Mouse (Mus musculus): ENCODE results near the gene Rrp1b. TPM values are rescaled to one million over a fixed set of nuclear protein-coding genes. Genes with fewer than 3 reads are reported as not detected.
"Not testable (repeated sequence)": the region's sequence is repeated elsewhere in the genome, so short reads cannot be mapped to it uniquely, and the experiment has no call there.

Gene Rrp1b
- total RNA-seq, 1 experiment from 2014 or later, result 54.7 TPM

GRCm38 (mm10) chr17:32106358-32106757 lies 70.5 kb downstream of the Rrp1b start:
- ATAC-seq (replicated peaks in 1 of 2; ENCODE audit: insufficient read depth in 1 of 2, low FRiP score in 2 of 2, low TSS enrichment in 1 of 2, low read depth in 1 of 2, poor library complexity in 2 of 2, severe bottlenecking in 2 of 2), result no peak

DNA sequence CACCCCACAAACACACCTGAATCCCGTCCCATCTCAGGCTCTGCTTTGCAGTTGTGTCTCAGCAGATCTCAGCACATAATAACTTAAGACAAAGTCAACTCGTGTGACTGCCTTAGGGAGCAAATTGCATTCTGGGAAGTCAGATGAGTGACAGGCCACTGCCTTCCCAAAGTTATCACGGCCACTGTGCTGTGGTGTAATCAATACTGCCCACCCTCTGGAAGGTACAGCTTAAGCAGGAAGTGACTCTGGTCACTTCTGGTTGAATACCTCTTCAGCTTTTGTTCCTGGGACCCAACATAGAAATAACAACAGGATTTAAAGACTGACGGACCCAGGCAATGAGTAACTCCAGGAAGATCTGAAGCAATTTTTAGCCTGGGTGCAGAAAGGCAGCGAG lies 72.0 kb downstream of the Rrp1b start:
- no peak for ATAC-seq (replicated peaks in 1 of 2; ENCODE audit: insufficient read depth in 1 of 2, low FRiP score in 2 of 2, low TSS enrichment in 1 of 2, low read depth in 1 of 2, poor library complexity in 2 of 2, severe bottlenecking in 2 of 2)

GRCm38 (mm10) chr17:32108320-32109011 lies 72.6 kb downstream of the Rrp1b start:
- not testable (repeated sequence) for ATAC-seq (replicated peaks in 1 of 2; ENCODE audit: insufficient read depth in 1 of 2, low FRiP score in 2 of 2, low TSS enrichment in 1 of 2, low read depth in 1 of 2, poor library complexity in 2 of 2, severe bottlenecking in 2 of 2)

GRCm38 (mm10) chr17:32109201-32109940 lies 73.5 kb downstream of the Rrp1b start:
- ATAC-seq (replicated peaks in 1 of 2; ENCODE audit: insufficient read depth in 1 of 2, low FRiP score in 2 of 2, low TSS enrichment in 1 of 2, low read depth in 1 of 2, poor library complexity in 2 of 2, severe bottlenecking in 2 of 2), result no peak

GRCm38 (mm10) chr17:32110424-32110823 lies 74.5 kb downstream of the Rrp1b start:
- ATAC-seq (replicated peaks in 1 of 2; ENCODE audit: insufficient read depth in 1 of 2, low FRiP score in 2 of 2, low TSS enrichment in 1 of 2, low read depth in 1 of 2, poor library complexity in 2 of 2, severe bottlenecking in 2 of 2), result no peak

DNA sequence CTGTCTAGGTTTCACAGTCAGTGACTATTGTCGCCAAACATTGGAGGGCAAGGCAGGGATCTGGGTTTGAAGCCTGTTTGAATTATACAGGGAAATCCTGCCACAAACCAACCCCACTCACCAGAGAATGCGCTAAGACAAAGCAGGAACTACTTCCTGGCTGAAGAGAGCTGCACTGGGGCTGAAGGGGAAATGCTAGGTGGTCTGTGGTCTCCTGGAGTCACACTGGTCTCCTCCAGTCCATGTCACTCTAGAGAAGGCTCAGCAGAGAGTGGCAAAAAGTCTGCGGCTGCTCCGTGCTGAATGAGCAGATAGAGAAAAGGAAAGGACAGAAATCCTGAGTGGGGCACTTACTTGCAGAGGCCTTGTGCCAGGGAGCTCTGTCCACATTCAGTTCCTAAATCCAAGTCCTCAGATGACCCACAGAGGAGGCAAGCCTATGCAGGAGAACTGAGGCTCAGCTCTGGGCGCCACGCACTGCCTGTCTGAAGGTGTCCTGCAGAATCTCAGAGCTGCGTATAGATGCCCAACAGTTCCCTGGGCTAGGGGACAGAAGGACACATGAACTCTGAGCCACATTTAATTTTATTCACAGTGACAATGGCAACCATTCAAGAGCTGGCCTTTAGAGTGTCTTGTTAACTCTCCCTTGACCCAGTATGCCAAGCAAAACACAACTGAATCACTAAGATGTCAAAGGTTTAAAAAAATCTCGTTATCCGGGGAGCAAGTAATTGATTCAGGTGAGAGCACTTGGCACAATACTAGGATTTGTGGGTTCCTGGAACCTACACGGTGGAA lies 75.3 kb downstream of the Rrp1b start:
- ATAC-seq (replicated peaks in 1 of 2; ENCODE audit: insufficient read depth in 1 of 2, low FRiP score in 2 of 2, low TSS enrichment in 1 of 2, low read depth in 1 of 2, poor library complexity in 2 of 2, severe bottlenecking in 2 of 2), result peak; percentile 50 to 56

Other genes with a start within 250 kb of the Rrp1b start
- gene Sik1, start 180.3 kb upstream of the Rrp1b start, total RNA-seq (2017), result 77.4 and 203 TPM in 2 replicates
- gene Hsf2bp, start 249 bp downstream of the Rrp1b start, total RNA-seq (2017), result 0.79 and 1.3 TPM in 2 replicates
- gene Notch3, start 130.8 kb downstream of the Rrp1b start, total RNA-seq (2017), result 0.19 and 0.25 TPM in 2 replicates
- not detected in 2 replicates for gene Ephx3, start 153.4 kb downstream of the Rrp1b start, total RNA-seq (2017)
- 19.8 and 29.1 TPM in 2 replicates for gene Brd4, start 248.6 kb downstream of the Rrp1b start, total RNA-seq (2017)

All from hematopoietic stem cell, adult 5-6 weeks (primary cell).